Mouse (Mus musculus) retina, postnatal 7 days (tissue): ENCODE measurements around the gene Vac14.

ENCODE experiments used
- DNase-seq: peaks from one replicate; pipeline ENCODE4 v3.0.0-alpha.2; 2012; ENCODE audit warnings: low read depth, low spot score

The Vac14 gene

DNA sequence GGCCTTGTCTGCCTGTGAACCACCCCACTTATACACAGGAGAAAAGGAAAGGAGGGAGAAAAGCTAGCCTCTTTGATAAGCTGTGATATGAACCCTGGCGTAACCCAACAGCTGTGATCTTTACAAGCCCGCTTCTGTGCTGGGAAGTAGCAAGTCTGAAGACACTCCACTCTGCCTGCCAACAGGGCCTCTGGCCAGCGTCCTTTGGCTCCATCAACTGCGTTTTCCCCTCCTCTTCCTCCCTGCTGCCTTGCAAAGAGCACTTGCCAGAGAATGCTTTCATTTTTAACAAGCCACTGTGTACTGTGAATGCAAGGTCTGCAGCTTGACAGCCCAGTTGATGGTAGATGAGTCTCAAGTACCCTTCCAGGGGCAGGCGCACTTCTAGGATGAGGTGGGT, 69.3 kb downstream of the Vac14 start:
- no peak for DNase-seq

GRCm38 (mm10) chr8:110689961-110690360, 71.6 kb downstream of the Vac14 start:
- no peak for DNase-seq

DNA sequence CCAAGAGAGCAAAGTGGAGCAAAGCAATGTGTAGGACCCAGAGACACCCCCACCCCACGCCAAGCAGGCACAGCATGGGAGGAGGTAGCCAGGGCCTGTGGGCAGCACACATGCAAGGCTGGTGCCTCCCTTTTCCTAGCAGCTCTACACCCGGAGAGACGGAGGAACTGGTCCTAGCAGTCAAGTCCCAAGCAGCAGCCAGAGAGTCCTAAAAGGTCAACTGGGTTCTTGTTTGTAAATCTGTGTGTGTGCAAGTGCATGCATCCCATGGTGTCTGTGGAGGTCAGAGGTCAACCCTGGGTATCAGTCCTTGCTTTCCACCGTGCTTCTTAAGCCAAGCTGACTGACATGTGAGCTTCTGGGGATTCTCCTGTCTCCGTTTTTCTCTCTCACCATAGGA, 75.8 kb downstream of the Vac14 start:
- no peak for DNase-seq

DNA sequence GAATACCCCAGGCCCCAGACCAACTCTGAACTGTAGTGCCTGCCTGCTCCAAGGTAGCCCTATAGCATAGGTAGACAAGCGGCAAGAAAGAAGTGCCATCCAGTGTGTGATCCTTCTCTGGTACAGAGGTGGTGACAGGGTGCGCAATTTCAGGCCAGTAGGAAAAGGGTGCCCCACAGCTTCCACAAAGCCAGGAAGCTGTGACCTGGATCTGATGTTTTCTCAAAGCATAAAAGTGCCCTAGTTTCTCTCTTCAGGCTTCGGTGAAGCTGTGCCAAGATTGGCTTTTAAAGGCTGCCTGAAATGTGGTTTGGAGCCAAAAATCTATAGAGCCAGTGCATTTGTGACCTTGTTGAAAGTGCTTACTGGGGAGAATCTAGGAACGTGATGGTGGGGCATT, 76.4 kb downstream of the Vac14 start:
- DNase-seq, result no peak

- no peak for DNase-seq
Observed at GRCm38 (mm10) chr8:110695431-110695830, 77.0 kb downstream of the Vac14 start.

DNA sequence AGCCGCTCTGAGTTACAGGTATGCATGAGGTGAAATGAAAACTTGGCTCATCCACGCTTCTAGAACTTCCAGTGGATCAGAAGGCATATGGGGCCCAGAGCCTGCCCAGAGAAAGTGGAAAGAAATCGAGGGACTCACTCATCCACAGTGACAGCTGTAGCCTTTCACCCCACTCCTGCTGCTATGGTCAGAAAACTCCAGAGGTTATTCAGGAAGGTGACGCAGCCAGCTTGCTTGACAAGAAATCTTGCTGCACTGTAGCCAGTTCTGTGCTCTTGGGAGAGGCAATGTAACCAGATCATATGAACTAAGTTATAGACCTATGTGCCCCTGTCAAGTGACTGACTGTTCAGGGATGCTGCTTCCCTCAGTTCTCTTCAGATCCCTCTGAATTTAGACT, 77.7 kb downstream of the Vac14 start:
- no peak for DNase-seq

- no peak for DNase-seq
Observed at GRCm38 (mm10) chr8:110697571-110697970, 79.2 kb downstream of the Vac14 start.

DNA sequence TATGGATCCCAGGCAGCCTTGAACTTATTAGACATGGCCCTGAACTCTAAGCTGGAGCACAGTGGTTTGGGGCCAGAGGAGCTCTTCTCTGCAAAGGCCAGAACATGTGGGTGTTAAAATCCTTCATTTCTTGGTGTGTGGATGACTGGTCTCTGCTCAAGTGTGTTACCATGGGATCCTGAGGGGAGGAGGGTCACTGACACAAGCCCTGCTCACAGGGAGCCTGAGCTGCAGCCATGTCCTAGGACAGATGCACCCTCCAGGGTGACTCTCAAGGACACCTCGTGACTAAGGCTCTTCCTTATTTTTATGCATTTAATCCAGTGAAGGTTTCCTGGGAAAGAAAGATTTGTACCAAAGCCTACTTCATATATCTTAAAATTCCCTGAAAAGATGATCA, 79.7 kb downstream of the Vac14 start:
- DNase-seq, result no peak

- DNase-seq, result no peak
Observed at GRCm38 (mm10) chr8:110699501-110699900, 81.1 kb downstream of the Vac14 start.

DNA sequence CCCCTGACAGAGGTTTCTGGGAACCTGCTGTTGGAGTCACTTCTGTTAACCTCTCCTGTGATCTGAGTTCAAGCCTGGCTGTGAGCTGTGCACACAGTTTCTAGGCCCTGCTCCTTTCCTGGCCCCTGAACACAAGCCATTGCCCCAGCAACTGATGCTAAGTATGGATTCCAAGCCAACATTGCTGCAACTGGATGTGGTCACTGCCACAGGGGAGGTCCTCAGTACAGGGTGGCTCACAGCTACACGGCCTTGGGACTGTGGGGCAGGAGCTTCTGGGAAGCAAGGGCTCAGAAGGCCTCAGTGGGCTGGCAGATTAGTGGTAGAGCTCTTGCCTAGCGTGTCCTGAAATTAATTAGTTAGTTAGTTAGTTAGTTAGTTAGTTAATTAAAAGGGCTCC, 82.2 kb downstream of the Vac14 start:
- DNase-seq, result no peak

- no peak for DNase-seq
Observed at GRCm38 (mm10) chr8:110702636-110703459, 84.5 kb downstream of the Vac14 start.

GRCm38 (mm10) chr8:110703460-110704061, 85.2 kb downstream of the Vac14 start:
- no peak for DNase-seq

- DNase-seq, result no peak
Observed at GRCm38 (mm10) chr8:110704103-110704502, 85.7 kb downstream of the Vac14 start.

DNA sequence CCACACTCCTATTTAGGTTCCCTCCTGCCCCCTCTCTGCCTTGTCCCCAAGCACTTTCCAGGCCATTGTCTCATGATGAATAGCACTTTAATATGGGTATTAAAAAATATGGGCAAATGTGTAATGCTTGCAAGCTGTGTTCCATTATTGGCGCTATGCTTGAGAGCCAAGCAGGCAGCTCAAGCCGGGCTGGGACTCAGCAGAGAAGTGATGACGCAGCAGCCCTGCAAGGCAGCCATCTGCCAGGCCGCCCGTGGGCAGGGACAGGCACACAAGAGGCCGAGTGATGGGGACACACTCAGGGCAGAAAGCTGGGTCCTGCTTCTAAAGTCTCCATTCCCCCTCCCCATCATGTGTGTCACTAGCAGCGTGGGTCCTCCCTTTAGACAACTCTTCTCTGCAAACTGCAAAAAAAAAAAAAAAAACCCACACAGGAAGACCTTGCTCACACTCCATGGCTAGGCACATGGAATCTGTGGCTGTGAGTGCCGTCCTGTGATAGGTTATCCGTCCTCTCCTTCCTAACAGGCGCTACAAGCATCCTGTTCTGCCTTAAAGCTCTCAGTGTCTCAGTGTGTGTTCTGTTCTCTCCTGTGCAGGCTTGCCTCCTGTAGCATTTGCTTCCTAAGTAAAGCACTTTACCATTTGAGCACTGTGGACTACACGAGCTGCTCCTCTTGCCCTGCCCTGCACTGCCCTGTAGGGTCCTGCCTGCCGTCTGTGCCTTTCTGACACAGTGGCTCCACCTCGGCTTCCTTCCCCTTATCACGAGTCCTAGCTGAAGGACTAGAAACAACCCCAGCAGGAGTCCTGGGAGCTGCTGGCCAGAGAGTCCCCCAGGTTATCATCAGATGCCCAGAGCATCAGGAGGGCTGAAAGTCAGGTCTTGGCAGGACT, 87.3 kb downstream of the Vac14 start:
- no peak for DNase-seq

GRCm38 (mm10) chr8:110706288-110706870, 88.0 kb downstream of the Vac14 start:
- no peak for DNase-seq

- no peak for DNase-seq
Observed at GRCm38 (mm10) chr8:110708429-110708828, 90.0 kb downstream of the Vac14 start.

- DNase-seq, result no peak
Observed at GRCm38 (mm10) chr8:110710593-110710992, 92.2 kb downstream of the Vac14 start.

GRCm38 (mm10) chr8:110711271-110711934, 93.0 kb downstream of the Vac14 start:
- DNase-seq, result no peak

GRCm38 (mm10) chr8:110713073-110713472, 94.7 kb downstream of the Vac14 start:
- no peak for DNase-seq

DNA sequence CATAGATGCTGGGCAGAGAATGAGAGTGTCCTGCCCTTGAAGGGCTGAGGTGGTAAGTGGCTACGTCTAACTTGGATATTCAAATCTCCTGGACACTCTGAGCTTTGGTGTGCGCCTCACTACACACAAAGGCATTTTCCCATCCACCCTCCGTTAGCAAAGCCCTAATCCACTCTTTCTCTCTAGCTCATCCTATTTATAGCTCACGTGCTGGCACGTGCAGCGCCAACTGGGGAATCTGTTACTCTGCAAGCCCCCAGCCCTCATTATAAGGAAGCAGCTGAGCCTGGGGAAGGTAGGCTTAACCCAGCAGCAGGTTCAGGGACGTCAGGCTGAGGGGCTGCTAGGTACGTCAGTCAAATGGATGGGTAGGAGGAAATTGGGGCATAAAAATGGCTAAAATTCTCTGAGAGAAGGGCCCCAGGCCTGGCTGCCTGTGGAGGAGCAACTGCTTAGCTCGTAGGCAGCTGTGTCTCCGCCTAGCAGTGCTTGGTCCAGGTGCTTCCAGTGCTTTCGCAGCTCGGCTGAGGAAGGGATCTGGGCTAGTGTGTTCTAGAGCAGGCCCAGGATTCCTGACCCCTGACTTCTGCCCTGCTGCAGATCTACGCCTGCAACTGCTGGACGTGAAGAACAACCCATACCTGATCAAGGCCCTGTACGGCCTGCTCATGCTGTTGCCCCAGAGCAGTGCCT, 96.6 kb downstream of the Vac14 start:
- DNase-seq, result peak; percentile 57

GRCm38 (mm10) chr8:110716075-110716474, 97.7 kb downstream of the Vac14 start:
- DNase-seq, result no peak
